Mouse (Mus musculus) spleen, adult 2 months (tissue): ENCODE measurements around the gene Lrmda. TPM values are rescaled to one million over a fixed set of nuclear protein-coding genes. Genes with fewer than 3 reads are reported as not detected.

Experiments
- DNase-seq, 2 experiments: peaks; one replicate each; pipeline versions ENCODE4 v3.0.0 to v3.0.0-alpha.2; 2012 to 2021; ENCODE audit warnings: low spot score in 2 of 2, low read depth in 1 of 2
- H3K27ac ChIP-seq: fragments of 200-500 bp; 2 replicates; pipeline ENCODE4 v1.5.1; 2012; ENCODE audit warnings: low read length, inconsistent platforms; ENCODE audit not compliant: insufficient read depth
- H3K27me3 ChIP-seq: fragments of 200-500 bp; 2 replicates; pipeline ENCODE4 v1.6.1; 2012; ENCODE audit warnings: mild to moderate bottlenecking, moderate library complexity, low read length, inconsistent platforms; ENCODE audit not compliant: control insufficient read depth, insufficient read depth
- H3K36me3 ChIP-seq: fragments of 200-500 bp; 2 replicates; pipeline ENCODE4 v1.6.1; 2012; ENCODE audit warnings: mild to moderate bottlenecking, low read length, inconsistent platforms; ENCODE audit not compliant: control insufficient read depth, insufficient read depth
- H3K4me1 ChIP-seq: fragments of 200-500 bp; 2 replicates; pipeline ENCODE4 v1.6.1; 2011; ENCODE audit warnings: inconsistent platforms; ENCODE audit not compliant: control insufficient read depth, insufficient read depth, insufficient read length
- H3K4me3 ChIP-seq: fragments of 200-500 bp; 2 replicates; pipeline ENCODE4 v1.5.1; 2011; ENCODE audit warnings: mild to moderate bottlenecking, inconsistent platforms; ENCODE audit not compliant: insufficient read depth, insufficient read length; ENCODE audit errors: extremely low read depth
- CTCF ChIP-seq: fragments of 200-500 bp; IDR thresholded peaks from 2 replicates; pipeline ENCODE4 v1.5.1; 2011; ENCODE audit warnings: mild to moderate bottlenecking, inconsistent platforms; ENCODE audit not compliant: insufficient read depth, insufficient read length, insufficient replicate concordance; ENCODE audit errors: extremely low read depth
- POLR2A ChIP-seq: fragments of 200-500 bp; IDR thresholded peaks from 2 replicates; pipeline ENCODE4 v1.6.1; 2011; ENCODE audit warnings: low read depth, low read length, inconsistent platforms
- WGBS: fragments of 180-500 bp; shearing (Covaris S2); methylation state at CpG from one replicate; pipeline ENCODE4 v1.1.7; 2018; 5-methylcytosine and 5-hydroxymethylcytosine counted together
- polyA plus RNA-seq: library from polyadenylated mRNA; depleted of rRNA; stranded (reverse); fragments of >200 nt; gene quantifications from 2 replicates; pipeline ENCODE4 v1.2.3, GENCODE M21; 2012

Lrmda gene
- polyA plus RNA-seq, 1 experiment = 0.37 TPM

- Histone ChIP-seq H3K4me1 (no peaks in the 10 kb centered on the region), H3K4me3 (no peak overlapping the region), H3K27ac (no peak overlapping the region), H3K36me3 (no peaks in the 10 kb centered on the region), H3K27me3 (no peaks in the 10 kb centered on the region)
- DNase-seq = no peak
- no peak for TF ChIP-seq POLR2A
- 74% methylated on average over 4 of the region's 4 CpGs for WGBS
Measured at GRCm38 (mm10) chr14:22145863-22146262, 126.4 kb downstream of the Lrmda start.

GRCm38 (mm10) chr14:22146508-22147044 is 127.1 kb downstream of the Lrmda start:
- TF ChIP-seq POLR2A = no peak
- TF ChIP-seq CTCF = no peak
- Histone ChIP-seq H3K36me3 (no peaks in the 10 kb centered on the region), H3K4me1 (no peaks in the 10 kb centered on the region), H3K4me3 (no peak overlapping the region), H3K27me3 (no peaks in the 10 kb centered on the region), H3K27ac (no peak overlapping the region)
- WGBS = 90% methylated on average over 12 of the region's 12 CpGs
- DNase-seq = no peak

GRCm38 (mm10) chr14:22147341-22148024 is 128.0 kb downstream of the Lrmda start:
- Histone ChIP-seq H3K27ac (no peak overlapping the region), H3K4me1 (no peaks in the 10 kb centered on the region), H3K4me3 (no peak overlapping the region), H3K27me3 (no peaks in the 10 kb centered on the region), H3K36me3 (no peaks in the 10 kb centered on the region)
- TF ChIP-seq POLR2A (no peak), CTCF (no peak)
- WGBS = 65% methylated on average over 4 of the region's 4 CpGs
- DNase-seq = no peak

- Histone ChIP-seq H3K27me3 (no peaks in the 10 kb centered on the region), H3K4me3 (no peak overlapping the region), H3K4me1 (no peaks in the 10 kb centered on the region), H3K36me3 (no peaks in the 10 kb centered on the region), H3K27ac (no peak overlapping the region)
- no peak for TF ChIP-seq POLR2A
- DNase-seq = no peak
- WGBS = 88% methylated on average over 13 of the region's 13 CpGs
Measured at GRCm38 (mm10) chr14:22152701-22153100, 133.2 kb downstream of the Lrmda start.

GRCm38 (mm10) chr14:22154096-22154495 is 134.6 kb downstream of the Lrmda start:
- TF ChIP-seq CTCF (no peak), POLR2A (no peak)
- Histone ChIP-seq H3K4me1 (no peaks in the 10 kb centered on the region), H3K27me3 (no peaks in the 10 kb centered on the region), H3K36me3 (no peaks in the 10 kb centered on the region), H3K27ac (no peak overlapping the region), H3K4me3 (no peak overlapping the region)
- no peak for DNase-seq
- WGBS = 94% methylated on average over 8 of the region's 8 CpGs

- H3K27me3 ChIP-seq = no peaks in the 10 kb centered on the region
- H3K4me3 ChIP-seq = no peak overlapping the region
- WGBS = 97% methylated on average over 2 of the region's 2 CpGs
- no peak overlapping the region for H3K27ac ChIP-seq
- TF ChIP-seq CTCF = no peak
- TF ChIP-seq POLR2A = no peak
- DNase-seq = no peak
- H3K36me3 ChIP-seq = no peaks in the 10 kb centered on the region
- H3K4me1 ChIP-seq = no peaks in the 10 kb centered on the region
Measured at GRCm38 (mm10) chr14:22155034-22155433, 135.5 kb downstream of the Lrmda start.

GRCm38 (mm10) chr14:22155512-22156026 is 136.1 kb downstream of the Lrmda start:
- no peak overlapping the region for H3K4me3 ChIP-seq
- 88% methylated on average over 4 of the region's 4 CpGs for WGBS

More at GRCm38 (mm10) chr14:22155512-22156026, 136.1 kb downstream of the Lrmda start:
- H3K27ac ChIP-seq = no peak overlapping the region
- DNase-seq = no peak
- no peaks in the 10 kb centered on the region for H3K36me3 ChIP-seq
- H3K27me3 ChIP-seq = no peaks in the 10 kb centered on the region
- H3K4me1 ChIP-seq = no peaks in the 10 kb centered on the region
- no peak for TF ChIP-seq POLR2A
- no peak for TF ChIP-seq CTCF
